Mouse (Mus musculus): ENCODE results near the gene Ldb2. TPM values are rescaled to one million over a fixed set of nuclear protein-coding genes. Genes with fewer than 3 reads are reported as not detected.

The Ldb2 gene
- total and polyA plus RNA-seq, 3 experiments, result not detected

DNA sequence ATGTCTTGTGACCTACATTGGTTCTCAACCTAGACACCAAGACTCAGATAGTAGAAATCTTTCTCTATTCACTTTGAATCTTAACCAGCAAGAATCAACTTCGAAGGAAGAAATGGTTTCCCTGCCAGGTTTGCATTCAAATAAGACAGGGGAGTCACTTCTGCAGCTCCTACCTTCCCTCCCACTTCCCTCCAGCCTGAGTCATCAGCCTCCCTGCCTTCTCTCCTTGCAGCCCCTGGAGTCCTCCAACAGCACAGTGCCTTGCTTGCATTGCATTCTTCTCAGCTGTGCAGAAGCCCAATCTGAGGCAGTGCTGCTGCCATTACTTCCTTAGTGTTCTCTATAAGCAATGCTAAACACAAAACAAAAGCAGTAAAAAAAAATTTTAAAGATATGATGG, 79.6 kb downstream of the Ldb2 start:
- no peak for DNase-seq (ENCODE audit: low read depth, low spot score)
- Histone ChIP-seq H3K36me3 (ENCODE audit: control insufficient read depth in 1 of 2, insufficient read depth in 2 of 2, low read length in 2 of 2) (no peaks in the 10 kb centered on the region), H3K79me2 (ENCODE audit: control insufficient read depth, insufficient read depth, low read length, poor library complexity) (no peaks in the 10 kb centered on the region), H3K4me1 (ENCODE audit: control insufficient read depth in 1 of 2, insufficient read depth in 2 of 2, low read length in 2 of 2) (no peaks in the 10 kb centered on the region), H3K9me3 (replicated peaks; ENCODE audit: insufficient read depth, low read length) (no peaks in the 10 kb centered on the region), H3K4me3 (ENCODE audit: control insufficient read depth in 1 of 2, insufficient read depth in 1 of 2, low read depth in 2 of 2, low read length in 2 of 2) (no peak overlapping the region), H3K27ac (ENCODE audit: control insufficient read depth, low read depth, low read length) (no peak overlapping the region), H3K27me3 (ENCODE audit: control insufficient read depth in 1 of 2, insufficient read depth in 2 of 2, low read length in 2 of 2) (no peaks in the 10 kb centered on the region), H3K9ac (ENCODE audit: control insufficient read depth, low read depth, low read length, poor library complexity, severe bottlenecking) (no peak overlapping the region)
- TF ChIP-seq NRF1 (IDR thresholded peaks at IDR 0.05; ENCODE audit: insufficient read depth, low read depth, low read length, poor library complexity, severe bottlenecking), result no peak
- no peak for TF ChIP-seq ZMIZ1 (IDR thresholded peaks at IDR 0.05; ENCODE audit: low read depth, low read length)
- no peak for TF ChIP-seq KAT2A (conservative IDR thresholded peaks at IDR 0.05; ENCODE audit: low read depth, low read length)
- no peak for TF ChIP-seq MYB (IDR thresholded peaks at IDR 0.05; ENCODE audit: low read depth, low read length)
- TF ChIP-seq JUND (IDR thresholded peaks at IDR 0.05; ENCODE audit: low read depth, low read length), result no peak
- TF ChIP-seq E2F4 (IDR thresholded peaks at IDR 0.05; ENCODE audit: borderline replicate concordance, low read depth, low read length), result no peak
- TF ChIP-seq MYC (IDR thresholded peaks at IDR 0.05; ENCODE audit: low read depth, low read length), result no peak
- TF ChIP-seq USF1 (IDR thresholded peaks at IDR 0.05; ENCODE audit: low read depth, low read length), result no peak
- TF ChIP-seq ELF1 (IDR thresholded peaks at IDR 0.05; ENCODE audit: low read depth, low read length), result no peak
- no peak for TF ChIP-seq TAL1 (IDR thresholded peaks at IDR 0.05; ENCODE audit: low read length)
- TF ChIP-seq EP300 (IDR thresholded peaks at IDR 0.05; ENCODE audit: low read depth in 1 of 2, low read length in 2 of 2), result no peak
- no peak for TF ChIP-seq ZNF384 (IDR thresholded peaks at IDR 0.05; ENCODE audit: low read depth, low read length)
- TF ChIP-seq ZKSCAN1 (IDR thresholded peaks at IDR 0.05; ENCODE audit: low read depth, low read length), result no peak
- no peak for TF ChIP-seq RCOR1 (IDR thresholded peaks at IDR 0.05; ENCODE audit: low read depth, low read length)
- no peak for TF ChIP-seq ETS1 (IDR thresholded peaks at IDR 0.05; ENCODE audit: low read depth, low read length)
- no peak for TF ChIP-seq CHD1 (IDR thresholded peaks at IDR 0.05; ENCODE audit: low read depth, low read length)

DNA sequence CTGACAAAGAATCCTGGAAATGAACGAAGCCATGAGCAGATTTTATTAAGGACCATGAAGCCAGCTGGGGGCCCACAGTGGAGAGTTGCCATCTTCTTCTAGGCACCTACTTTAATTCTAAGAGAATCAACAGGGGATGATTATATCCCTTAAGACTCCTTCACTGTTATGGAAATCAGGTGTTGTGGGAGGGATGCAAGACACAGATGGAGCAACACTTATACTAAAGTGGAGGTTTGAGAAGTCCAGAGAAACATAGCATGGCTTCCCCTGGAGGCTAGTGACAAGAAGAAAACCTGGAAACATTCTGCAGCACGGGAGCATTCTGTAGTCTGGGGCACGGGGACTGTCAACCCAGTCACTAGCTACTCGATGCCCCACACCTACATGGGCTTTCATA, 85.0 kb downstream of the Ldb2 start:
- H3K79me2 ChIP-seq (ENCODE audit: control insufficient read depth, insufficient read depth, low read length, poor library complexity), result no peaks in the 10 kb centered on the region
- TF ChIP-seq POLR2A (IDR thresholded peaks at IDR 0.05; ENCODE audit: control insufficient read depth in 1 of 2, insufficient read depth in 1 of 2, low read depth in 1 of 2, low read length in 2 of 2, poor library complexity in 1 of 2) (no peak), ETS1 (IDR thresholded peaks at IDR 0.05; ENCODE audit: low read depth, low read length) (no peak), USF2 (IDR thresholded peaks at IDR 0.05; ENCODE audit: borderline replicate concordance in 1 of 2, insufficient read depth in 1 of 2, low read depth in 1 of 2, low read length in 2 of 2) (no peak), MYB (IDR thresholded peaks at IDR 0.05; ENCODE audit: low read depth, low read length) (no peak), CHD1 (IDR thresholded peaks at IDR 0.05; ENCODE audit: low read depth, low read length) (no peak), MEF2A (IDR thresholded peaks at IDR 0.05; ENCODE audit: extremely low read depth, insufficient replicate concordance, low read depth, low read length, poor library complexity, severe bottlenecking) (no peak), E2F4 (IDR thresholded peaks at IDR 0.05; ENCODE audit: borderline replicate concordance, low read depth, low read length) (no peak), USF1 (IDR thresholded peaks at IDR 0.05; ENCODE audit: low read depth, low read length) (no peak), MAZ (IDR thresholded peaks at IDR 0.05; ENCODE audit: low read depth, low read length) (no peak), TCF12 (IDR thresholded peaks at IDR 0.05; ENCODE audit: low read depth, low read length) (no peak), SIN3A (IDR thresholded peaks at IDR 0.05; ENCODE audit: low read length) (no peak), EP300 (IDR thresholded peaks at IDR 0.05; ENCODE audit: low read depth in 1 of 2, low read length in 2 of 2) (no peak)
- H3K4me3 ChIP-seq (ENCODE audit: control insufficient read depth in 1 of 2, insufficient read depth in 1 of 2, low read depth in 2 of 2, low read length in 2 of 2), result no peak overlapping the region
- DNase-seq (ENCODE audit: low read depth, low spot score), result no peak
- no peaks in the 10 kb centered on the region for H3K4me1 ChIP-seq (ENCODE audit: control insufficient read depth in 1 of 2, insufficient read depth in 2 of 2, low read length in 2 of 2)
- H3K36me3 ChIP-seq (ENCODE audit: control insufficient read depth in 1 of 2, insufficient read depth in 2 of 2, low read length in 2 of 2), result no peaks in the 10 kb centered on the region
- H3K9me3 ChIP-seq (replicated peaks; ENCODE audit: insufficient read depth, low read length), result no peaks in the 10 kb centered on the region
- no peak overlapping the region for H3K9ac ChIP-seq (ENCODE audit: control insufficient read depth, low read depth, low read length, poor library complexity, severe bottlenecking)
- H3K27ac ChIP-seq (ENCODE audit: control insufficient read depth, low read depth, low read length), result no peak overlapping the region
- H3K27me3 ChIP-seq (ENCODE audit: control insufficient read depth in 1 of 2, insufficient read depth in 2 of 2, low read length in 2 of 2), result no peaks in the 10 kb centered on the region
